Mouse (Mus musculus): ENCODE results near the gene Tiprl. TPM values are rescaled to one million over a fixed set of nuclear protein-coding genes. Genes with fewer than 3 reads are reported as not detected.

Tiprl gene
- polyA plus RNA-seq, 1 experiment, result 19.2 TPM

- H3K27me3 ChIP-seq (ENCODE audit: control insufficient read depth, insufficient read depth, low read length), result no peaks in the 10 kb centered on the region
- H3K27ac ChIP-seq (ENCODE audit: insufficient read depth, low read depth, low read length), result no peak overlapping the region
- 81% methylated on average over 5 of the region's 5 CpGs for WGBS
- H3K4me3 ChIP-seq (ENCODE audit: low read depth, low read length), result no peak overlapping the region
- no peak for TF ChIP-seq POLR2A (IDR thresholded peaks at IDR 0.05; ENCODE audit: low read depth, low read length)
- no peak for TF ChIP-seq CTCF (IDR thresholded peaks at IDR 0.05; ENCODE audit: extremely low read depth, insufficient read length, insufficient replicate concordance, low read depth, low read length)
- peaks cover 61% of the 10 kb centered on the region for H3K36me3 ChIP-seq (ENCODE audit: control insufficient read depth, insufficient read depth, low read length)
- H3K4me1 ChIP-seq (ENCODE audit: control insufficient read depth, insufficient read depth, insufficient read length, low read length), result peaks cover 6% of the 10 kb centered on the region; the same call in 1 of the 2 replicates
Observed at GRCm38 (mm10) chr1:165179321-165179720, 57.5 kb downstream of the Tiprl start.

- Histone ChIP-seq H3K4me3 (ENCODE audit: low read depth, low read length) (no peak overlapping the region), H3K4me1 (ENCODE audit: control insufficient read depth, insufficient read depth, insufficient read length, low read length) (peaks cover 6% of the 10 kb centered on the region; the same call in 1 of the 2 replicates), H3K27ac (ENCODE audit: insufficient read depth, low read depth, low read length) (no peak overlapping the region), H3K27me3 (ENCODE audit: control insufficient read depth, insufficient read depth, low read length) (no peaks in the 10 kb centered on the region), H3K36me3 (ENCODE audit: control insufficient read depth, insufficient read depth, low read length) (peaks cover 53% of the 10 kb centered on the region)
- no peak for TF ChIP-seq CTCF (IDR thresholded peaks at IDR 0.05; ENCODE audit: extremely low read depth, insufficient read length, insufficient replicate concordance, low read depth, low read length)
- TF ChIP-seq POLR2A (IDR thresholded peaks at IDR 0.05; ENCODE audit: low read depth, low read length), result no peak
- 59% methylated on average over 6 of the region's 6 CpGs for WGBS
Observed at GRCm38 (mm10) chr1:165178075-165178474, 58.7 kb downstream of the Tiprl start.

- WGBS, result 27% methylated on average over 9 of the region's 9 CpGs
- no peak for TF ChIP-seq POLR2A (IDR thresholded peaks at IDR 0.05; ENCODE audit: low read depth, low read length)
- no peak for TF ChIP-seq CTCF (IDR thresholded peaks at IDR 0.05; ENCODE audit: extremely low read depth, insufficient read length, insufficient replicate concordance, low read depth, low read length)
- Histone ChIP-seq H3K4me1 (ENCODE audit: control insufficient read depth, insufficient read depth, insufficient read length, low read length) (peaks cover 8% of the 10 kb centered on the region; the same call in 1 of the 2 replicates), H3K4me3 (ENCODE audit: low read depth, low read length) (no peak overlapping the region), H3K36me3 (ENCODE audit: control insufficient read depth, insufficient read depth, low read length) (peaks cover 30% of the 10 kb centered on the region), H3K27me3 (ENCODE audit: control insufficient read depth, insufficient read depth, low read length) (no peaks in the 10 kb centered on the region), H3K27ac (ENCODE audit: insufficient read depth, low read depth, low read length) (no peak overlapping the region)
Observed at GRCm38 (mm10) chr1:165174059-165174616, 62.7 kb downstream of the Tiprl start.

GRCm38 (mm10) chr1:165171277-165171676 lies 65.5 kb downstream of the Tiprl start:
- 73% methylated on average over 8 of the region's 8 CpGs for WGBS
- H3K27me3 ChIP-seq (ENCODE audit: control insufficient read depth, insufficient read depth, low read length), result no peaks in the 10 kb centered on the region
- H3K4me3 ChIP-seq (ENCODE audit: low read depth, low read length), result no peak overlapping the region
- no peak for TF ChIP-seq POLR2A (IDR thresholded peaks at IDR 0.05; ENCODE audit: low read depth, low read length)
- TF ChIP-seq CTCF (IDR thresholded peaks at IDR 0.05; ENCODE audit: extremely low read depth, insufficient read length, insufficient replicate concordance, low read depth, low read length), result no peak
- H3K27ac ChIP-seq (ENCODE audit: insufficient read depth, low read depth, low read length), result no peak overlapping the region
- peaks cover 7% of the 10 kb centered on the region for H3K36me3 ChIP-seq (ENCODE audit: control insufficient read depth, insufficient read depth, low read length)
- peaks cover 4% of the 10 kb centered on the region; the same call in 1 of the 2 replicates for H3K4me1 ChIP-seq (ENCODE audit: control insufficient read depth, insufficient read depth, insufficient read length, low read length)

- TF ChIP-seq CTCF (IDR thresholded peaks at IDR 0.05; ENCODE audit: extremely low read depth, insufficient read length, insufficient replicate concordance, low read depth, low read length) (no peak), POLR2A (IDR thresholded peaks at IDR 0.05; ENCODE audit: low read depth, low read length) (no peak)
- 69% methylated on average over 5 of the region's 5 CpGs for WGBS
- H3K4me3 ChIP-seq (ENCODE audit: low read depth, low read length), result no peak overlapping the region
Observed at GRCm38 (mm10) chr1:165170157-165170556, 66.6 kb downstream of the Tiprl start.

GRCm38 (mm10) chr1:165169462-165169861 lies 67.3 kb downstream of the Tiprl start:
- no peak overlapping the region for H3K27ac ChIP-seq (ENCODE audit: insufficient read depth, low read depth, low read length)
- peaks cover 3% of the 10 kb centered on the region; the same call in 1 of the 2 replicates for H3K4me1 ChIP-seq (ENCODE audit: control insufficient read depth, insufficient read depth, insufficient read length, low read length)
- no peak overlapping the region for H3K4me3 ChIP-seq (ENCODE audit: low read depth, low read length)
- WGBS, result 70% methylated on average over 3 of the region's 3 CpGs
- no peaks in the 10 kb centered on the region for H3K27me3 ChIP-seq (ENCODE audit: control insufficient read depth, insufficient read depth, low read length)
- H3K36me3 ChIP-seq (ENCODE audit: control insufficient read depth, insufficient read depth, low read length), result no peaks in the 10 kb centered on the region
- no peak for TF ChIP-seq POLR2A (IDR thresholded peaks at IDR 0.05; ENCODE audit: low read depth, low read length)
- no peak for TF ChIP-seq CTCF (IDR thresholded peaks at IDR 0.05; ENCODE audit: extremely low read depth, insufficient read length, insufficient replicate concordance, low read depth, low read length)

More at GRCm38 (mm10) chr1:165170157-165170556, 66.6 kb downstream of the Tiprl start:
- Histone ChIP-seq H3K27ac (ENCODE audit: insufficient read depth, low read depth, low read length) (no peak overlapping the region), H3K27me3 (ENCODE audit: control insufficient read depth, insufficient read depth, low read length) (no peaks in the 10 kb centered on the region), H3K36me3 (ENCODE audit: control insufficient read depth, insufficient read depth, low read length) (peaks cover under 1% of the 10 kb centered on the region; the same call in 1 of the 2 replicates), H3K4me1 (ENCODE audit: control insufficient read depth, insufficient read depth, insufficient read length, low read length) (peaks cover 4% of the 10 kb centered on the region; the same call in 1 of the 2 replicates)

GRCm38 (mm10) chr1:165164920-165165319 lies 71.9 kb downstream of the Tiprl start:
- Histone ChIP-seq H3K36me3 (ENCODE audit: control insufficient read depth, insufficient read depth, low read length) (no peaks in the 10 kb centered on the region), H3K4me1 (ENCODE audit: control insufficient read depth, insufficient read depth, insufficient read length, low read length) (0 out of 2 replicates have a peak, but pooled peaks cover 3% of the 10 kb centered on the region), H3K27ac (ENCODE audit: insufficient read depth, low read depth, low read length) (no peak overlapping the region), H3K4me3 (ENCODE audit: low read depth, low read length) (no peak overlapping the region), H3K27me3 (ENCODE audit: control insufficient read depth, insufficient read depth, low read length) (no peaks in the 10 kb centered on the region)
- TF ChIP-seq CTCF (IDR thresholded peaks at IDR 0.05; ENCODE audit: extremely low read depth, insufficient read length, insufficient replicate concordance, low read depth, low read length) (no peak), POLR2A (IDR thresholded peaks at IDR 0.05; ENCODE audit: low read depth, low read length) (no peak)
- WGBS, result 92% methylated on average over 6 of the region's 6 CpGs

Other genes with a start within 250 kb of the Tiprl start
- gene Tbx19, start 76.2 kb downstream of the Tiprl start, polyA plus RNA-seq (2012; rRNA removed), result 0.08 and 0.11 TPM in 2 replicates
- 44.6 and 85.4 TPM in 2 replicates for gene Sft2d2, start 42.6 kb downstream of the Tiprl start, polyA plus RNA-seq (2012; rRNA removed)
- 1.7 and 2.4 TPM in 2 replicates for gene Gpr161, start 58.8 kb upstream of the Tiprl start, polyA plus RNA-seq (2012; rRNA removed)
- 3.2 and 7.4 TPM in 2 replicates for gene Dcaf6, start 223.5 kb upstream of the Tiprl start, polyA plus RNA-seq (2012; rRNA removed)
- 77.7 and 87.4 TPM in 2 replicates for gene Mpc2, start 223.6 kb upstream of the Tiprl start, polyA plus RNA-seq (2012; rRNA removed)
- not detected in 2 replicates for gene Adcy10, start 248.2 kb upstream of the Tiprl start, polyA plus RNA-seq (2012; rRNA removed)